Comparison of ENCODE assay signal across 15 mouse cellular contexts in genomic region chr5:64595220-64595619, GRCm38 (mm10).
A peak's percentile ranks its signal among the peaks of the same experiment; 100 is the strongest.
DNase-seq lines count a peak whose midpoint lies in the region; ATAC-seq and TF ChIP-seq lines count a peak whose summit lies in the region.
"Had no signal": no experiment of that assay in that cellular context is flagged by ENCODE, and none has a peak within 500 bp of the region (broad histone marks: within the 10 kb centered on the region; RNA-seq: fewer than 3 reads in every experiment).

No protein-coding gene starts in this region.

- H3K4me3 ChIP-seq in intestine, embryonic 15.5 days (replicated peaks) = no peak overlapping the region
- no peak overlapping the region for H3K4me3 ChIP-seq in intestine, postnatal 0 days (ENCODE audit: low read depth, low read length)
- no peak overlapping the region for H3K4me3 ChIP-seq in neural tube, embryonic 14.5 days (ENCODE audit: low read depth, low read length)
- H3K4me3 ChIP-seq: erythroblast, embryonic 14.5 days; heart, embryonic 15.5 days; liver, embryonic 15.5 days had no signal

- 0 out of 2 replicates have a peak, but pooled peaks have one; percentile 26 for ATAC-seq in intestine, embryonic 15.5 days
- no peak for ATAC-seq in intestine, postnatal 0 days
- peak; percentile 56; the same call in 1 of the 2 replicates for ATAC-seq in neural tube, embryonic 14.5 days (ENCODE audit: low read depth)

- peak; percentile 39 for DNase-seq in embryo, embryonic 11 days
- no peak for DNase-seq in embryo, embryonic 9.5 days (ENCODE audit: extremely low spot score)
- peak; percentile 28 for DNase-seq in thymus, postnatal 4 days
- no peak for DNase-seq in thymus, postnatal 25 days
- DNase-seq in spleen, postnatal 4 days (ENCODE audit: low spot score in 2 of 2) = no peak
- DNase-seq: adrenal gland, adult 2 months; gastrocnemius, postnatal 10 days; kidney, adult 11 months; layer of hippocampus, postnatal 36 days had no signal

- no peak overlapping the region for H3K27ac ChIP-seq in intestine, embryonic 15.5 days
- H3K27ac ChIP-seq in intestine, postnatal 0 days (ENCODE audit: low read depth, low read length) = no peak overlapping the region
- no peak overlapping the region for H3K27ac ChIP-seq in neural tube, embryonic 14.5 days (ENCODE audit: low read depth, low read length)

- H3K4me2 ChIP-seq in intestine, embryonic 15.5 days (replicated peaks) = no peak overlapping the region
- H3K4me2 ChIP-seq in intestine, postnatal 0 days (replicated peaks; ENCODE audit: low read depth) = no peak overlapping the region
- H3K4me2 ChIP-seq in neural tube, embryonic 14.5 days (ENCODE audit: low read depth, low read length) = no peak overlapping the region
- H3K4me2 ChIP-seq: heart, embryonic 15.5 days; liver, embryonic 15.5 days had no signal

- 63% methylated on average over 3 of the region's 3 CpGs for WGBS in intestine, embryonic 15.5 days
- 62% methylated on average over 3 of the region's 3 CpGs for WGBS in intestine, postnatal 0 days
- WGBS in neural tube, embryonic 14.5 days = 28% methylated on average over 3 of the region's 3 CpGs

- no peak overlapping the region for H3K9ac ChIP-seq in intestine, embryonic 15.5 days
- no peak overlapping the region for H3K9ac ChIP-seq in intestine, postnatal 0 days (ENCODE audit: low read depth, low read length)
- no peak overlapping the region for H3K9ac ChIP-seq in neural tube, embryonic 14.5 days (replicated peaks; ENCODE audit: low read depth, low read length)
- H3K9ac ChIP-seq: heart, embryonic 15.5 days; liver, embryonic 15.5 days had no signal

- no peaks in the 10 kb centered on the region for H3K27me3 ChIP-seq in intestine, embryonic 15.5 days (replicated peaks)
- H3K27me3 ChIP-seq in intestine, postnatal 0 days (replicated peaks; ENCODE audit: control insufficient read depth, insufficient read depth, low read length) = no peaks in the 10 kb centered on the region
- no peaks in the 10 kb centered on the region for H3K27me3 ChIP-seq in neural tube, embryonic 14.5 days (ENCODE audit: control insufficient read depth, insufficient read depth, low read length)
- H3K27me3 ChIP-seq: heart, embryonic 15.5 days; liver, embryonic 15.5 days had no signal

- no peaks in the 10 kb centered on the region for H3K36me3 ChIP-seq in intestine, embryonic 15.5 days
- H3K36me3 ChIP-seq in intestine, postnatal 0 days (ENCODE audit: control insufficient read depth, insufficient read depth) = no peaks in the 10 kb centered on the region
- no peaks in the 10 kb centered on the region for H3K36me3 ChIP-seq in neural tube, embryonic 14.5 days (ENCODE audit: control insufficient read depth, insufficient read depth, low read length)
- H3K36me3 ChIP-seq: heart, embryonic 15.5 days; liver, embryonic 15.5 days had no signal

- H3K4me1 ChIP-seq in intestine, embryonic 15.5 days (replicated peaks) = peaks cover 11% of the 10 kb centered on the region
- 0 out of 2 replicates have a peak, but pooled peaks cover 9% of the 10 kb centered on the region for H3K4me1 ChIP-seq in intestine, postnatal 0 days (replicated peaks; ENCODE audit: control insufficient read depth, insufficient read depth, low read length)
- H3K4me1 ChIP-seq in neural tube, embryonic 14.5 days (ENCODE audit: control insufficient read depth, insufficient read depth, low read length) = 0 out of 2 replicates have a peak, but pooled peaks cover 3% of the 10 kb centered on the region

- TF ChIP-seq CTCF in intestine, postnatal 0 days (IDR thresholded peaks at IDR 0.05; ENCODE audit: low read depth) = no peak

- H3K9me3 ChIP-seq in intestine, embryonic 15.5 days = no peaks in the 10 kb centered on the region
- H3K9me3 ChIP-seq in intestine, postnatal 0 days (ENCODE audit: control insufficient read depth) = no peaks in the 10 kb centered on the region
- H3K9me3 ChIP-seq in neural tube, embryonic 14.5 days (ENCODE audit: control insufficient read depth, low read length) = no peaks in the 10 kb centered on the region
- H3K9me3 ChIP-seq: heart, embryonic 15.5 days; liver, embryonic 15.5 days had no signal

Comparison
In these comparisons a context has a peak if more than half of its experiments do, and no peak if none do; other contexts are left out.
1. DNase-seq: peak in embryo, embryonic 11 days (single experiment) and thymus, postnatal 4 days (single experiment); none in embryo, embryonic 9.5 days (single experiment), thymus, postnatal 25 days (single experiment) and spleen, postnatal 4 days (0 of 2).